Mouse (Mus musculus) heart, embryonic 16.5 days (tissue): ENCODE results near the gene Steap4. TPM values are rescaled to one million over a fixed set of nuclear protein-coding genes. Genes with fewer than 3 reads are reported as not detected.
"Not testable (repeated sequence)": the region's sequence is repeated elsewhere in the genome, so short reads cannot be mapped to it uniquely, and the experiment has no call there.

Experiments
- ATAC-seq: fragments of 200-750 bp; cut with Nextera tagmentation; replicated peaks from 2 replicates; pipeline ENCODE4 v1.8.0; 2017; ENCODE audit warnings: moderate number of reproducible peaks; ENCODE audit not compliant: insufficient read depth, low FRiP score; ENCODE audit errors: extremely low read depth
- H3K27ac ChIP-seq: fragments of 300-500 bp; sonication (generic); 2 replicates; pipeline ENCODE4 v1.5.1; 2014; ENCODE audit warnings: mild to moderate bottlenecking, low read length, control low read depth, moderate library complexity
- H3K27me3 ChIP-seq: fragments of 300-500 bp; sonication (generic); 2 replicates; pipeline ENCODE4 v1.6.1; 2014; ENCODE audit warnings: low read length, mixed read lengths; ENCODE audit not compliant: control insufficient read depth, insufficient read depth
- H3K36me3 ChIP-seq: fragments of 300-500 bp; sonication (generic); 2 replicates; pipeline ENCODE4 v1.6.1; 2014; ENCODE audit not compliant: control insufficient read depth, insufficient read depth
- H3K4me1 ChIP-seq: fragments of 300-500 bp; sonication (generic); 2 replicates; pipeline ENCODE4 v1.6.1; 2014; ENCODE audit warnings: low read length, mixed read lengths; ENCODE audit not compliant: control insufficient read depth, insufficient read depth
- H3K4me2 ChIP-seq: fragments of 300-500 bp; sonication (generic); 2 replicates; pipeline ENCODE4 v1.6.1; 2014; ENCODE audit warnings: low read depth, mild to moderate bottlenecking, control low read depth, low read length
- H3K4me3 ChIP-seq: fragments of 300-500 bp; sonication (generic); 2 replicates; pipeline ENCODE4 v1.5.1; 2014; ENCODE audit warnings: mild to moderate bottlenecking, control low read depth, low read length
- H3K9ac ChIP-seq: fragments of 300-500 bp; sonication (generic); 2 replicates; pipeline ENCODE4 v1.6.1; 2014; ENCODE audit warnings: low read length, control low read depth
- H3K9me3 ChIP-seq: fragments of 300-500 bp; sonication (generic); replicated peaks from 2 replicates; pipeline ENCODE4 v1.6.1; 2016; ENCODE audit warnings: low read length; ENCODE audit not compliant: control insufficient read depth
- WGBS: fragments of 180-500 bp; shearing (Covaris S2); extraction: QIAGEN DNeasy Blood & Tissue Kit; methylation state at CpG from one replicate; pipeline ENCODE4 v1.1.7; 2014; 5-methylcytosine and 5-hydroxymethylcytosine counted together
- polyA plus RNA-seq: library from polyadenylated mRNA; unstranded; fragments of >200 nt; fragmentation: Nextera tagmentation; extraction: Ambion mirVana; gene quantifications from 2 replicates; pipeline ENCODE4 v1.2.1, GENCODE M21; 2015

Gene Steap4
- polyA plus RNA-seq, 1 experiment from 2014 or later: 4.9 TPM

DNA sequence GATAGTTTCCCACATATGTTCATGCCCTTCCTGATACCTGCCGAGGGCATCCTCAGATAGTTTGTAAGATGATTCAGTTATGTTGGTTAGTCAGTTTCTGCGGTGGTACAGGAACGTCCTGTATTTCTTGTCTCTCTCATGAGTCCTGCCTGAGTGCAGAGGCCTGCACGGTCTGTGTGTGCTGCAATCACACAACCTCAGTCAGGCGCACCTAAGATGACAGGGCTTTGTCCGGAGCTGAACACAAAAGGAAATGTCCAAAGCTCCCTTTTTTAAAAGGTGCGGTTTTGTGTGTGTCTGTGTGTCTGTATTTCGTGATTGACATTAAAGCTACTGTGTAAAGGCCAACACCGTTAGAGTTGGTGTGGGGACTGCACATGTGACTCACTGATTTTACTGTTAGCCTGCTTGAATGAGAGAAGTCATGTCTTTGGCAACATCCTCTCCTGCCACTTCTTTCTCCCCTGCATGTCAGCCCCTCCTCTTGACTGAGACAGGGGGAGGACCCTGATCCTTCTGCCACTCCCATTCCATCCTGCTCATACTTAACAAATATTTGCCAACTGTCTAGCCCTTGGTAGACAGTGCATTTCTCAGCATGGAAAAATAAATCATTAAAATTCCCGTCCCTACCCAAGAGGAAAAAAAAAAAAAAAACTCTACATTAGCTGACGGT is 14.4 kb downstream of the Steap4 start:
- no peaks in the 10 kb centered on the region for H3K4me1 ChIP-seq
- H3K4me2 ChIP-seq: no peak overlapping the region
- no peaks in the 10 kb centered on the region for H3K36me3 ChIP-seq
- ATAC-seq: no peak
- no peak overlapping the region for H3K9ac ChIP-seq
- no peak overlapping the region for H3K27ac ChIP-seq
- H3K9me3 ChIP-seq: no peaks in the 10 kb centered on the region
- no peaks in the 10 kb centered on the region for H3K27me3 ChIP-seq
- 78% methylated on average over 11 of the region's 11 CpGs for WGBS
- H3K4me3 ChIP-seq: no peak overlapping the region

DNA sequence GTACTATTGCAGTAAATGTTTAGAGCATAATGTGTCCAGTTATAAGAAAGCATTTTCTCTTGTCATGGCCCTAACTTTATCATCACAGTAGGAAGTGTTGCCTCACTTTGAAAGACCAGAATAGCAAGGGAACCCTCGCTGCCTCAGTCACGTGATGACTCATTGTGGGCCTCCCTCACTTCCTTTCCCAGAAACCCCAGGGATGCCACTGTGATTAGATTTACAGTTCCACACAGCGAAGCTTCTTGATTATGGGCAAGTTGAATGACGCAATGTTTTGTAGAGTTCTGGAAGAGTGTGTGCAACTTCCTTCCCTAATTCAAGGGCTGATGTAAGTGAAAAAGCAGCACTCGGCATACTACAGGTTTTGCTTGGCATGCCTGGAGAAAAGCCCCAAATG is 20.3 kb downstream of the Steap4 start:
- H3K9ac ChIP-seq: no peak overlapping the region
- no peaks in the 10 kb centered on the region for H3K4me1 ChIP-seq
- 43% methylated on average over 5 of the region's 5 CpGs for WGBS
- H3K36me3 ChIP-seq: no peaks in the 10 kb centered on the region
- H3K27ac ChIP-seq: no peak overlapping the region
- no peaks in the 10 kb centered on the region for H3K27me3 ChIP-seq
- H3K9me3 ChIP-seq: no peaks in the 10 kb centered on the region
- no peak overlapping the region for H3K4me3 ChIP-seq
- H3K4me2 ChIP-seq: no peak overlapping the region
- ATAC-seq: no peak

DNA sequence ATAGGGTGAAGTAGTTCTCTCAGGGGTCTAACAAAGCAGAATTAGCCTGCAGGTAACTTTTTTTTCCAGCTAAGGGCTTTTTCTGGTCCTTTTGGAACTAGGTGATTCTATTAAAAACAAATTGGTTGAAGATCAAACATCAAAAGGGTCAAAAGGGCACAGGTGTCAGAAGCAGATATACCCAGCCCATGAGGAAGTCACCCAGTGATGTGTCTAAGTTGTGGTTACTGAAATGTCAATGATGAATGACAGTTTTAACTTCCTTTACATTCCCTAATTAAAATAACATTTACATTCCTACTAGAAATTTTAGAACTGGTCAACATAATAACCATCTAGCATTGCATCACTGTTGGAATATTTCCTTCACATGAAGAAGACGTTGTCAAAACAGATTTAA is 27.7 kb downstream of the Steap4 start:
- Histone ChIP-seq H3K27ac (no peak overlapping the region), H3K4me1 (no peaks in the 10 kb centered on the region), H3K36me3 (no peaks in the 10 kb centered on the region), H3K9me3 (no peaks in the 10 kb centered on the region), H3K9ac (no peak overlapping the region), H3K4me2 (no peak overlapping the region), H3K27me3 (no peaks in the 10 kb centered on the region), H3K4me3 (no peak overlapping the region)
- ATAC-seq: no peak
- 41% methylated on average over 1 of the region's 1 CpGs for WGBS

DNA sequence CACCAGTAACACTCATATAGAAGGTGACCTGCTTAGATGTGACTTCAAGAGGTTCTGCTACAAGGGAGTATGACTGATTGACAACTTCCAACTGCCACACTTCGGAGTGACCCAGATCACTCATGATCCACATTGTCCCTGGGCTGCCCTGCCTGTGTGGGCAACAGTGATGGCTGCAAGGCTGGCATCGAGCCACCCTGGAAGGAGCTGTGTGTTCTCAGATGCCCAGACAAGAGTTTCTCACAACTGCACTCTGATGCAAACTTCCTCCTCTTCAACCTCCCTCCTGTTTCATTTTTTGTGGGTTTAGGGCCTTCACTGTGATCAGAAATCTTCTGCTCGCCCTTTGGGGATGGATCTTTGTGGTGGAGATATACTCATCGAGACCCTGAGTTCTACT is 28.2 kb downstream of the Steap4 start:
- Histone ChIP-seq H3K4me2 (no peak overlapping the region), H3K36me3 (no peaks in the 10 kb centered on the region), H3K27ac (no peak overlapping the region), H3K4me1 (no peaks in the 10 kb centered on the region), H3K9ac (no peak overlapping the region), H3K9me3 (no peaks in the 10 kb centered on the region), H3K4me3 (no peak overlapping the region), H3K27me3 (no peaks in the 10 kb centered on the region)
- WGBS: 61% methylated on average over 4 of the region's 4 CpGs
- no peak for ATAC-seq

DNA sequence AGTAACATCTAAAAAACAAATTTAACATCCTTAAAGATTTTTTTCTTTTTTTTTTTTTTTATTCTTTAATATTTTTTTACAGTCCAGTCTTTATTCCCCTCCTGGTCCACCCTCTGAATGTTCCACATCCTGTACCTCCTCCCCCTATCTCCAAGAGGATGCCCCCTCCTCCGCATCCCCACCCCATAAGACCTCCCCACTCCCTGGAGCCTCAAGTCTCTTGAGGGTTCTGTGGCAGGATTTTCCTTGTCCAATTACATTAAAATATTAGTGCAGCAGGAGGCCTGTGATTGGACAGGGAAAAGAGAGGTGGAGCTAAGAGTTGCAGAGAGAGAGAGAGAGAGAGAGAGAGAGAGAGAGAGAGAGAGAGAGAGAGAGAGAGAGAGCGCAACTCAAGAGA is 31.4 kb downstream of the Steap4 start:
- 79% methylated on average over 2 of the region's 2 CpGs for WGBS
- not testable (repeated sequence) for H3K4me3 ChIP-seq, H3K9ac ChIP-seq, H3K36me3 ChIP-seq, H3K4me2 ChIP-seq, H3K27me3 ChIP-seq, H3K27ac ChIP-seq, H3K4me1 ChIP-seq, H3K9me3 ChIP-seq, ATAC-seq

DNA sequence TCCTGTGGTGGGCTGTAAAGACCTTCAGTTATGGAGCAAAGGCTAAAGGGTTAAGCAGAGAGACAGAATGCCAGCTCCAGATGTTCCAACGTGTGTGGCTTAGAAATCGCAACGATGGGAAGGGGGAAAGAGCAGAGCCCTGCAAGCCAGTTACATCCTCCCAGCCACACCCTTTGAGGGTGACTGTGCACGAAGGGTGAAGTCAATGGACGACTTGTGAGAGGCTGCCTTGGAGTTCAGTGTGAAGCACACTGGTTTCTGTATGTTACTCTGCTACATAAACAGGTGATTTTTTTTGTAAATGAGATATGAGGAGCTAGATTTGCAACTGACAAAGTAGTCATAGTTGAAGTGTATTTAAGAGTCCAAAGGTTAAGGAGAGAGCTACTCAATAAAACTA is 33.5 kb downstream of the Steap4 start:
- Histone ChIP-seq H3K4me3 (no peak overlapping the region), H3K27ac (no peak overlapping the region), H3K9ac (no peak overlapping the region), H3K4me1 (no peaks in the 10 kb centered on the region; the same call in 1 of the 2 replicates), H3K36me3 (no peaks in the 10 kb centered on the region), H3K4me2 (no peak overlapping the region), H3K9me3 (no peaks in the 10 kb centered on the region), H3K27me3 (no peaks in the 10 kb centered on the region)
- WGBS: 48% methylated on average over 5 of the region's 5 CpGs
- ATAC-seq: no peak

DNA sequence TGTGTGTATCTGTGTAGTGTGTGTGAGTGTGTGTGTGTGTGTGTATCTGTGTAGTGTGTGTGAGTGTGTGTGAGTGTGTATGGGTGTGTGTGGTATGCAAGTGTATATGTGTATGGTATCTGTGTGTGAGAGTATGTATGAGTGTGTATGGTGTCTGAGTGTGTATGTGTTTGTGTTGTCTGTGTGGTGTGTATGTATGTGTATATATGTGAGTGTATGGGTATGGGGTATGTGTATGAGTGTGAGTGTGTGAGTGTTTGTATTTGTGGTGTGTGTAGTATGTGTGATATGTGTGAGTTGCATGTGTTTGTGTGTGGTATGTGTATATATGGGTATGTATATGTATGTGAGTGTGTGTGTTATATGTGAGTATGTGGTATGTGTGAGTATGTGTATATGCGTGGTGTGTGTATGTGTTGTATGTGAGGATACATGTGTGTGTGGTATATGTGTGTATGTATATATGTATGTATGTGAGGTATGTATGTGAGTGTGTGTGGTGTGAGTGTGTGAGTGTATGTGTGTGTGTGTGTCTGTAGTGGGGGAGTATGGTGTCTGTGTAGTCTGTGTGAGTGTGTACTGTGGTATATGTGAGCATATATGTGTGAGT is 35.1 kb downstream of the Steap4 start:
- Histone ChIP-seq H3K27ac (no peak overlapping the region), H3K4me2 (no peak overlapping the region), H3K27me3 (no peaks in the 10 kb centered on the region), H3K4me1 (no peaks in the 10 kb centered on the region; the same call in 1 of the 2 replicates), H3K9ac (no peak overlapping the region), H3K9me3 (no peaks in the 10 kb centered on the region), H3K36me3 (no peaks in the 10 kb centered on the region), H3K4me3 (no peak overlapping the region)
- no peak for ATAC-seq
- WGBS: 94% methylated on average over 1 of the region's 1 CpGs

DNA sequence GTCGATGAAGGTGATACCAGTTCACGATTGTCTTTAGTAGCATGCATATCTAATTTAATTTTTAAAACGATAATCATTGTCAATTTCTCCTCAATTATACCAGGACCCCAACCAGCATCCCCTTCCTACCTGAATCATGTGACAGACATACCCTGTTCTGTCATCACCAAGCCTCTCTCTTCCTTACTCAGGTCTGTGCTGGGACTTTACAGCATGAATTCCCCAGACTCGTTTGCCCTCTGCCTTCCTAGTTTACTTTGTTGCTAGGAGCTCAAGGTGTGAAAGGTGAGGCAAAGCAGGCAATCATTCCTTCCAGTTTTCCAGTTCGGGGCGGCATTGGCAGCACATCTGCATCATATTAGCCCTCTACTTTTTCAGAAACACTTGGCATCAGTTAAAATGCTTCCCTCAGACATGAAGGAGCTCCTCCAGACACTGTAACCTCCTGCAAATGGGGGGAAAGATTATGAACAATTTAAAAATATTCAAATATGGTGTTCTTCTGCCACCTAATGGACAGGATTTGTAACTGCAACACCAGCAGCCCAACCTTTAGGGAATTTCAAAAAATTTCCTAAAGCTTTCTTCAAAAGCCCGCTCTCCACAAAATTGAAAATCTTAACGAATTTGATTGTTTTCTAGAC is 36.3 kb downstream of the Steap4 start:
- no peaks in the 10 kb centered on the region; the same call in 1 of the 2 replicates for H3K4me1 ChIP-seq
- H3K36me3 ChIP-seq: no peaks in the 10 kb centered on the region
- H3K9ac ChIP-seq: no peak overlapping the region
- H3K4me2 ChIP-seq: no peak overlapping the region
- H3K9me3 ChIP-seq: no peaks in the 10 kb centered on the region
- no peaks in the 10 kb centered on the region for H3K27me3 ChIP-seq
- no peak for ATAC-seq
- no peak overlapping the region for H3K27ac ChIP-seq
- WGBS: 48% methylated on average over 8 of the region's 8 CpGs
- H3K4me3 ChIP-seq: no peak overlapping the region

DNA sequence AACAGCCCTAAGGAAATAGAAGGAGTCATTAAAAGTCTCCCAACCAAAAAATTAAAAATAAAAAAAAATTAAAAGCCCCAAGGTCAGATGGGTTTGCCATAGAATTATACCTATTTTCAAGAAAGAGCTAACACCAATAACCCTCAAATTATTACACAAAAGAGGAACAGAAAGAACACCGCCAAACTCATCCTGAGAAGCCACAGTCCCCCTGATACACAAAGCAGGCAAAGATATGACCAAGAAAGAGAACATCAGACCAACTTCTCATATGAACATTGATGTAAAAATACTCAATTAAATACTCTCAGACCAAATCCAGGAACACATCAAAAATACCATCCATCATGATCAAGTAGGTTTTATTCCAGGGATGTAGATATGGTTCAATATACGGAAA is 36.8 kb downstream of the Steap4 start:
- 91% methylated on average over 2 of the region's 2 CpGs for WGBS
- no peak for ATAC-seq

More for the DNA sequence above, 36.8 kb downstream of the Steap4 start:
- Histone ChIP-seq H3K9me3 (no peaks in the 10 kb centered on the region), H3K27ac (no peak overlapping the region), H3K9ac (no peak overlapping the region), H3K4me1 (no peaks in the 10 kb centered on the region; the same call in 1 of the 2 replicates), H3K4me3 (no peak overlapping the region), H3K36me3 (no peaks in the 10 kb centered on the region), H3K4me2 (no peak overlapping the region), H3K27me3 (no peaks in the 10 kb centered on the region)
